Mouse (Mus musculus): ENCODE measurements around the gene Dnah12.
"Not testable (repeated sequence)": the region's sequence is repeated elsewhere in the genome, so short reads cannot be mapped to it uniquely, and the experiment has no call there.

Gene Dnah12

GRCm38 (mm10) chr14:26705246-26705645 is 12.2 kb downstream of the Dnah12 start:
- not testable (repeated sequence) for DNase-seq (ENCODE audit: low read depth, low spot score)

DNA sequence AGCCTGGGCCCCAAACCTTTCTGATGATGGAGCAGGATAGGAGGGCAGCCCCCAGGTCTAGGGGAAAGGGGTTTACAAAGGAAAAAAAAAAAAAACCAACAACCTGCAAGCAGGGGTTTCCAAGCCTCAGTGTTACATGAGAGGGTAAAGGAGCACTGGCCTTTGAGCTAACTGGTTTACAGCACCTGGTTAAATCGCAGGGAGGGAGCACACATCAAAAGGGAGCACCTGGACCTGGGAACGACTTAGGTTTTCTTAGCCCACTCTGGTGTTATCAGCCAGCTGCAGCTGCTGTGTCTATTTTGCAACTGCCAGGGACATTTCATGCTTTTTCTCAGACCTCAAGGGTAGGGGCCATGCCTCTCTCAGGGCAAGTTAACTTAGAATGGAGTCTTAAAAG is 26.6 kb downstream of the Dnah12 start:
- DNase-seq (ENCODE audit: low read depth, low spot score): not testable (repeated sequence)

DNA sequence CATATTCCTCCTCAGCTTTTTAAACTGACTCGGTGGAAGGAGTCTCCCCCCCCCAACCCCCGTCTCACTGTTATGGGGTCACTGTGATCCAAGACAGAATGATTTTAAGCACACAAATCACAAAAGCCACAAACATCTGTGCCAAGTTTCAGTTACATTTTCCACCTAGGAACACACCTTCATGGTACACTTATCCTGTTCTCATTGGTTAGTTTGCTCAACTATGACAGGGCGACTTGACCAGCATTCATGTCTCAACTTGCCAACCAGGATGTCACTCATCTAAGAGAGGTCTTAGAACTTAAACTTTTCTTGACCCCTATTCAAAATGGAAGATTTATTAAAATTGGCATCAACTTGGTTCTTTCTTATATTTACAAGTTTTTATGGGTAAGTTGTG is 31.8 kb downstream of the Dnah12 start:
- DNase-seq (ENCODE audit: low read depth, low spot score): no peak

DNA sequence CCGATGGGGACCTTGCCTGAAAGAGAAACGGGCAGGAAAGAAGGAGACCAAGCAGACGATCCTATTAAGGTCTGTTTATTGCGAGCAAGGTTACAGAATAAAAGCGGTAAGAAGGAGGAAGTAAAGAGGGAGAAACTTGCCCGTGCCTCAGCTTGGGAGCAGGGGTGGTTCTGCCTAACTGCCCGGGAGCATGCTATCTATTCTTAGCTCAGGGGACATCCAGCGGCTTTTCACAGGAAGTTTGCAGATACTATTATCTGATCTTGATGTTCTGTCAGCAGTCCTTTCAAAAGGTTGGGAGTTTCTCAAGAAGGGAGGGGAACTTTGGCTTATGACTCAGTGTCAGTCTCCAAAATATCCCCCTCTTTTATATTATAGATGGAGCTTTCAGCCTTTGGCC is 65.5 kb downstream of the Dnah12 start:
- DNase-seq (ENCODE audit: low read depth, low spot score): no peak

DNA sequence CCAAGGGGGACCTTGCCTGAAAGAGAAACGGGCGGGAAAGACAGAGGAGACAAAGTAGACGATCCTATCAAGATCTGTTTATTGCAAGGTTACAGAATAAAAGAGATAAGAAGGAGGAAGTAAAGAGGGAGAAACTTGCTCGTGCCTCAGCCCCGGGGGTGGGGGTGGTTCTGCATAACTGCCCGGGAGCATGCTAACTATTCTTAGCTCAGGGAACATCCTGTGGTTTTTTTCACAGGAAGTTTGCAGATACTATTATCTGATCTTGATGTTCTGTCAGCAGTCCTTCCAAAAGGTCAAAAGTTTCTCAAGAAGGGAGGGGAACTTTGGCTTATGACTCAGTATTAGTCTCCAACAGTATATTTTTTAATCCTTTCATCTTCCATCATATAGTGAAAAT is 71.8 kb downstream of the Dnah12 start:
- no peak for DNase-seq (ENCODE audit: low read depth, low spot score)

GRCm38 (mm10) chr14:26768195-26768594 is 75.1 kb downstream of the Dnah12 start:
- DNase-seq (ENCODE audit: low read depth, low spot score): no peak

DNA sequence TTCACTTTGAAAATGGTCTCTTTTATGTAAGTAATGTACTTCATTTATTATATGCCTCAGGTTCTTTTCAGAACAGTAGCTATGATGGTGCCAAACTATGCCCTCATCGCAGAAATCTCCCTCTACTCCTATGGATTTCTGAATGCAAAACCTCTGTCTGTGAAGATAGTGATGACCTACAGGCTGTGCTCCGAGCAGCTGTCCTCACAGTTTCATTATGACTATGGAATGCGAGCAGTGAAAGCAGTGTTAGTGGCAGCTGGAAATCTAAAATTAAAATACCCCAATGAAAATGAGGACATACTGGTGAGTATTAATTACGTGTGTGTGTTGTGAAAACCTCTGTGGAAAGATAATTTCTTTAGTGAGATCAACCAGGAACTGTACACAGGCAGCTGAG is 80.5 kb downstream of the Dnah12 start:
- no peak for DNase-seq (ENCODE audit: low read depth, low spot score)

GRCm38 (mm10) chr14:26783731-26784130 is 90.7 kb downstream of the Dnah12 start:
- DNase-seq (ENCODE audit: low read depth, low spot score): no peak

DNA sequence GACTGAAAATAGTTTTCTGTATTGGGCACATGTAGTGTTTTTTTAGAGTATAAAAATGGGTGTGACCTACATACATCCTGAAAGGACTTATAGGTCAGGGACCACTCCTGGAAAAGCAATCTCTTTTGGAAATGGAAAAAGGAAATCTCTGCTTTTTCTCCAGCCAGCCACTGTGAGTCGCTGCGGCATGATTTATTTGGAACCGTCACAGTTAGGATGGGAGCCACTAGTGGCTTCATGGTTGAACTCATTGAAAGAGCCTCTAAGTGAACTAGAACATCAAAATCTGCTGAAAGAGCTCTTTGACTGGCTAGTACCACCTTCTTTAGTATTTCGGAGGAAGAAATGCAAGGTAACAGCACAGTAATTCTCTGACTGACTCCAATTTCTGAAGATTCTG is 92.6 kb downstream of the Dnah12 start:
- DNase-seq (ENCODE audit: low read depth, low spot score): no peak

- DNase-seq (ENCODE audit: low read depth, low spot score): no peak
Observed at GRCm38 (mm10) chr14:26794431-26794830, 101.4 kb downstream of the Dnah12 start.

DNA sequence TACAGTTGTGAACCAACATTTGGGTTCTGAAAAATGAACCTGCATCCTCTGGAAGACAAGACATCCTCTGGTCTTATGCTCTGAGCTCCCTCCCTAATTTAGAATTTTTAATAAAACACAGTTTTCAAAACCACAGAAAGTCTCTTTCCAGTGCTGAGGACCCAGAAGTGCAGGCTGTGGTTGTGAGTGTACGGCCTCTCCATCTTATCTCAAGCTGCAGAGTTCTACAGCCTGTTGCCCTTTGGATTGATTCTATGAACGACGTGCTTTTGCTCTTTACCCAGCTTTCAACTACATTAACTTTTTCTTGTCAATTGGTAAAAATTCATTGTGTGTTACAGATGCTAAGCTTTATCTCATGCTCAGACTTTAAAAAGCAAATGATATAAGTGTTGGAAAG is 105.3 kb downstream of the Dnah12 start:
- no peak for DNase-seq (ENCODE audit: low read depth, low spot score)

DNA sequence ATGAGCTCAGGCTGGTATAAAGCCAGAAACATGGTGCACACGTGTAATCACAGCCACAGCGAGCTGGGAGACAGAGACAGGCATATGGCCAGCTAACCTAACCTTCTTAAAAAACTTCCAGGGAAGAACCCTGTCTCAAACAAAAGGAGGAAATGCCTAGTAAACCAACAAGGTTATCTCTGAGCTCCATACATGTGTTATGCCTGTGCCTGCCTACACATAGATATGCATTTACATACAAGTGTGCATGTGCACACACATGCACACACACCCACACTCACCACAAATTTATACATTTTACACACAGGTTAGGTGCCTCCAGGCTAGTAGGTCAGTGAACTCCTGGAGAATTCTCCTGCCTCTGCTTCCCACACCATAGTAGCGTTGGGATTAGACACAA is 106.2 kb downstream of the Dnah12 start:
- DNase-seq (ENCODE audit: low read depth, low spot score): no peak

- no peak for DNase-seq (ENCODE audit: low read depth, low spot score)
Observed at GRCm38 (mm10) chr14:26805500-26805899, 112.4 kb downstream of the Dnah12 start.

GRCm38 (mm10) chr14:26812734-26813133 is 119.7 kb downstream of the Dnah12 start:
- no peak for DNase-seq (ENCODE audit: low read depth, low spot score)

GRCm38 (mm10) chr14:26813871-26814270 is 120.8 kb downstream of the Dnah12 start:
- DNase-seq (ENCODE audit: low read depth, low spot score): no peak

DNA sequence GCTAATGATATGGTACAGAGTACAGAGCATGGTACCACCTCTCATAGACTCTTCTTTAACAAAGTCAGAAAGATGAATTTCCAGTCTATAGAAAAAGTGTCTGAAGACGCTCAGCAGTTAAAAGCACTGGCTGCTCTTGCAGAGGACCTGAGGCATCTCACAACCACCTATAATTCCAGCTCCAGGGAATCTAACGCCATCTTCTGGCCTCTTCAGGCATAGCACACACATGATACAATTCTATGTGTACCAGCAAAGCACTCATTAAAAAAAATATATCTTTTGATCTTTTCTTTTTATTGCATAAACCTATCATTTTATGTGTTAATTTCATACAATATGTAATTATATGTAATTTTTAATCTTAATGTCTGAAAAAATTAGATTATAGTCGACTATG is 121.8 kb downstream of the Dnah12 start:
- no peak for DNase-seq (ENCODE audit: low read depth, low spot score)

- DNase-seq (ENCODE audit: low read depth, low spot score): no peak
Observed at GRCm38 (mm10) chr14:26816785-26817184, 123.7 kb downstream of the Dnah12 start.

GRCm38 (mm10) chr14:26826020-26826419 is 132.9 kb downstream of the Dnah12 start:
- DNase-seq (ENCODE audit: low read depth, low spot score): no peak

- no peak for DNase-seq (ENCODE audit: low read depth, low spot score)
Observed at GRCm38 (mm10) chr14:26853053-26853452, 160.0 kb downstream of the Dnah12 start.

GRCm38 (mm10) chr14:26854066-26854465 is 161.0 kb downstream of the Dnah12 start:
- no peak for DNase-seq (ENCODE audit: low read depth, low spot score)

DNA sequence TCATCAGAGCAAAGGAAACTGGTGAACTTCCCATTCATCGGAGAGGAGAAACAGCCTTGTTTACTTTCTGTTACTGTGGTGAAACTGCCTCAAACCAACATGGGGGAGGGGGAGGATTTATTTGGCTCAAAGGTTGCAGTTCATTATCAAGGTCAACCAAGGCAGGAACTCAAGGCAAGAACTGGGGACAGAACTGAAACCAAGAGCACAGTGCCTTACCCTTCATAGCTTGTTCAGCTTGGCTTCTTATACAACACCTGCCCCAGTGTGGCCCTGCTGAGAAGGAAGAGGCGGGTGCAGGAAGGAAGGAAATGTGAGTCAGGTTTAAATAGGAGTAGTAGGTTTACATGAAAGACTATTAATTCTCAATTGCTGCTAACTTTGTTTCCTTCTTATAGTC is 165.3 kb downstream of the Dnah12 start:
- no peak for DNase-seq (ENCODE audit: low read depth, low spot score)

- no peak for DNase-seq (ENCODE audit: low read depth, low spot score)
Observed at GRCm38 (mm10) chr14:26859024-26859423, 165.9 kb downstream of the Dnah12 start.

GRCm38 (mm10) chr14:26867356-26867755 is 174.3 kb downstream of the Dnah12 start:
- no peak for DNase-seq (ENCODE audit: low read depth, low spot score)

- no peak for DNase-seq (ENCODE audit: low read depth, low spot score)
Observed at GRCm38 (mm10) chr14:26868299-26868698, 175.2 kb downstream of the Dnah12 start.

GRCm38 (mm10) chr14:26878756-26879155 is 185.7 kb downstream of the Dnah12 start:
- no peak for DNase-seq (ENCODE audit: low read depth, low spot score)

All from c-Kit-negative CD71-positive TER-119-positive erythroid progenitor cells, embryonic 14.5 days (primary cell).